Mouse (Mus musculus) kidney, postnatal 25 days (tissue): ENCODE measurements at regions not wholly inside any gene's neighbourhood (a gene's known extent, or its start where the extent isn't known, plus 50 kb on each side); places are given as distances from the start of the nearest gene placed in this dataset.

Experiments used
- DNase-seq, 2 experiments: peaks; one replicate each; pipeline ENCODE4 v3.0.0; 2021; ENCODE audit warnings: mixed read lengths in 2 of 2

GRCm38 (mm10) chr8:116452806-116453205, 52.0 kb upstream of the Dynlrb2 start:
- DNase-seq: no peak

GRCm38 (mm10) chr8:116451397-116451796, 53.4 kb upstream of the Dynlrb2 start:
- no peak for DNase-seq

DNA sequence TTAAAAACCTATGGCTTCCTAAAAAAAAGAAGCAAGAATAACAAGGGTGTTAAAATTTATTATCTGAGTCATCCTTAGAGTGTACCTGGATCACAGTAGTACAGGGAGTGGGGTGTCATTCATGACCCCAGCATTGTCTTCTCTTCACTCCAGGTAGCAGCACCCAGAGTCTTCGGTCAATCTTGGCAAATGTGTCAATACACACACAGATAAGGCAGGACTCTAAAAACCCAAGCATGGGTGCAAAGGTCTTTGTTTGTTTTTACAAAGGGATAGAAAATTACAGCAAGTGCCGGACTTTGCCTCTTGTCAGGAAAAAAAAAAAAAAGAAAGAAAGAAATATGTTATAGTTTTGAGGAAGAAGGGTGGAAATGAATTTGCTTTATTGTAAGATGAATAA, 57.3 kb upstream of the Dynlrb2 start:
- DNase-seq: no peak

GRCm38 (mm10) chr8:116442827-116443226, 61.9 kb upstream of the Dynlrb2 start:
- no peak for DNase-seq

- DNase-seq: peak; percentile 81 to 85
These were observed 65.9 kb upstream of the Dynlrb2 start for GRCm38 (mm10) chr8:116438895-116439294.

GRCm38 (mm10) chr8:116435268-116435980, 69.3 kb upstream of the Dynlrb2 start:
- DNase-seq: peak; percentile 56 to 86

GRCm38 (mm10) chr8:116430051-116430450, 74.7 kb upstream of the Dynlrb2 start:
- no peak for DNase-seq

GRCm38 (mm10) chr8:116429649-116430048, 75.1 kb upstream of the Dynlrb2 start:
- DNase-seq: no peak

DNA sequence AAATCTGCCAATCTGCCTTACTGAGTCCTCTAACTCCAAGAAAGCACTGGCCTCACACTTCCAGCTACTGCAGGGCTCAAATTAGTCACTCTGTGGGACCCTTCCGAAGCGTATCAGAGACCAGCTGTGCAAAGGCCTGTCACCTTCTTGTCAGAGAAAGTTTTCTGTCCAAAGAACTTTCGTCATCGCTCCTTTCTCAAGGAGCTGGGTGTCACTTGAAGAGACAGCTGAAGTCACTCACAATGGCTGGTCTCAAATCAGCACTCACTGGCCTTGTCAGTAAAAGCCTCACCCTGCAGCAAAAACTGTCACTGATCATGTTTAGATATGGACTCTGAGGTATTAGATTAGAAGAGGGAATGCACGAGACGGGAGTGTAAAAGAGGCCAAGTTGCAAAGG, 81.9 kb upstream of the Dynlrb2 start:
- DNase-seq: no peak

DNA sequence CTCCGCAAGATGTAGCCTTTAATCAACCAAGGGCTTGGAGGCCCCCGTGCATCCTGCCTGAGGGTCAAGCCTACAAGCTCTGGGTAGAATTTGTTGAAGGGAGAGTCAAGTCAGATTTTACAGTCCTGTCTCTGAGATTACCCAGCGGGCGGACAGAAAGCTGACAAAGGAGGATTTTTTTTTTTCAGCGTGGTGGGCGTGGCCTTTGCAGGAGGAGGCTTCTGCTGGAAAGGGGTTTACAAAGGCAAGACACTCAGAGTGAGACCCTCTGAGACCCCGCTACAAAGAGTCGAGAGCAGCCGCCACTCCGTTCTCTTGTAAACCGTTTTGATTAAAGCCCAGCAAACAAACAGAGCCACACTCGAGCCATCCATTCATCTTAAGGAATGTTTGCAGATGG, 92.1 kb upstream of the Dynlrb2 start:
- no peak for DNase-seq

DNA sequence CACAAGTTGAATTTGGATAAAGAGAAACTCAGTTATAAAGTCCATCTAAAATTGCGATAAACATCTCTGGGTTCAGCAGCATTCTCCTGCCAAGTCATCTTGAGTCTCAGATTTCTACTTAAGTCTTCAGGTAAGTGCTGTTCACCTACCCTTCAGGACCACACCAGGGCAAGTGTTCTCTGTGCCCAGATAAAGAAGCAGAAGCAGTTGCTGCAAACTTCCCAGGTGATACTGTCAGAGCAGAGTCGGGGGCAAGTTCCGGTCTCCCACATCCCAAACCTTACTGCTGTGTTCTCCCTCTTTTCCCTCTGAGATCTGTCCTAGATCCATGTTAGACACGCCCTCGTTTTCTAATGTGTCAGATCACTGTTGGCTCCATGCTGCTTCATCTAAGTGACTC, 94.7 kb upstream of the Dynlrb2 start:
- DNase-seq: no peak

GRCm38 (mm10) chr8:116409011-116409410, 95.8 kb upstream of the Dynlrb2 start:
- DNase-seq: no peak

DNA sequence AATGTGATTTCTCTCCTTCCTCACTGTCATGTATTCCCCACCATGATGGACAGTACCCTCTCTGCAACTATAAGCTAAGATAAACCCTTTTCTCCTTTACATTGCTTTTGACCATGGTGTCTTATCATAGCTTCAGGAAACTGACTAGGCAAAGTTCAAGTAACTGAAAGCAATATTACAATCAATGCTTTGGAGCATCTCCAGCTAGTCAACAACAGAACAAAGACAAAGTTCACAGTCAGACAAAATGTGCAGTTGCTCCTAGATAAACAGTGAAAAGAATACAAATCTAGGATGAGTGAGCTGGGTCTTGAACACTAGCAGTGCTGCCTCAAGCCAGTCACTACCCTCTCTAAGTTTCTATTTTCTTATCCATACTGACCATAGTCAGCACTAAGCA, 100.2 kb upstream of the Dynlrb2 start:
- no peak for DNase-seq

DNA sequence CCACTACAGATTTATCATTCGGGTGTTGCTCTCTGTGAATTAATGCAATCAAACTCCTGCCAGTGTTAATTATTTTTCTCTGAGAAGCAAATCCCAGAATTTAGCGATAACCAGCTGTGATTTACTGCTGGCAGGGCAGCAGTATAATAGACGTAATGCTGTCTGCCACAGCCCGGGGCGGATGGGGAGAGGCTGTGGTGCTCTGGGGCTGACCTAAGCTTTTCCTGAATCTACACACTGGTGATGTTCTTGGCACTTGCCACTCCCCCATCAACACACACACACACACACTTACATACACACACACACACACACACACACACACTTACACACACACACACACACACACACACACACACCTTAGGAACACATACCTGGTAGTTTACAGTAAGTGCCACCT, 101.4 kb upstream of the Dynlrb2 start:
- DNase-seq: no peak

DNA sequence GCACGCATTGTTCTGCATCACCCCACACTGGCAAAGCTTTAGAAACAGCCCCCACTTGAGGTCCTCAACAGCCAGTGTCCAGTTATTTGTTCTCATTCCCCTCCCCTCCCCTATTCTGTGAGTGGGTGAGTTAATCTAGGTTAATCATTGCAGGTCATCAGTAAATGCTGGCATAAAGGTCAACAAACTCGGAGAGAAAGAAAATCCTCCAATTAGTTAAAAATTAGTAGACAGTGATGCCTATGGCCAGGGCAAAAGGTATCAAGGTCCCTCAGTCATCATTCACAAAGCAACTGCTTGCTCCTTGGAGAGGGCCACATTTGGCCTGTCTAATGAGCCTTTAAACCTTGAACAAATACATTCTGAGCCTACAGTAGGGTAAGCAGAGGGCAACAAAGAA, 105.3 kb upstream of the Dynlrb2 start:
- peak in 1 of 2 experiments; percentile 47 for DNase-seq

DNA sequence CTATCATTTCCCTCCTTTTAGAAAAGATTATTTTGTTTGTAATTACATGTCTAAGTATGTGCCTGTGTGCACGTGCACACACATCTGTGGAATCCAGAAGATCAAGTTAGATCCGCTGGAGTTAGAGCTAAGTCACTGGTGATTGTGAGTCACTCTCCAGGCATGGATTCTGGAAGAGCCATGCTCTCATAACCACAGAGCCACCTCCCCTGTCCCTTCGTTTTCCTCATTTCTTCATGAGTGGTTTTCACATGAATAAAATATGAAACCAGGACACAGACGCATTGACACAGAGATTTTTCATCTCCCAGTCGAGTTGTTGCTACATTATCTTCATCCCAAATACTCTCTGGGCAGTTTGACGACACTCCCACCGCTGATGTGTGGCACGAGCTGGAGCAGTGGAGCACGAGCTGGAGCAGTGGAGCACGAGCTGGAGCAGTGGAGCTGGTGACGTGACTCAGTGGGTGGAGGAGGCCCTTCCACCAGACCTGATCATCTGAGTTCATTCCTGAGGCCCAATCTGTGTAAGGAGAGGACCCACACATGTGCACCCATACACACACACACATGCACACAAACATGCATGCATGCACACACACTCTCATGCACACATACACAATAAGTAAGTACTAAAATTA, 106.1 kb upstream of the Dynlrb2 start:
- DNase-seq: peak; percentile 27 to 61

- no peak for DNase-seq
These were observed 119.4 kb upstream of the Dynlrb2 start for GRCm38 (mm10) chr8:116385193-116385955.

- DNase-seq: no peak
These were observed 120.2 kb upstream of the Dynlrb2 start for GRCm38 (mm10) chr8:116384418-116385089.

- DNase-seq: no peak
These were observed 121.0 kb upstream of the Dynlrb2 start for GRCm38 (mm10) chr8:116383495-116384417.

DNA sequence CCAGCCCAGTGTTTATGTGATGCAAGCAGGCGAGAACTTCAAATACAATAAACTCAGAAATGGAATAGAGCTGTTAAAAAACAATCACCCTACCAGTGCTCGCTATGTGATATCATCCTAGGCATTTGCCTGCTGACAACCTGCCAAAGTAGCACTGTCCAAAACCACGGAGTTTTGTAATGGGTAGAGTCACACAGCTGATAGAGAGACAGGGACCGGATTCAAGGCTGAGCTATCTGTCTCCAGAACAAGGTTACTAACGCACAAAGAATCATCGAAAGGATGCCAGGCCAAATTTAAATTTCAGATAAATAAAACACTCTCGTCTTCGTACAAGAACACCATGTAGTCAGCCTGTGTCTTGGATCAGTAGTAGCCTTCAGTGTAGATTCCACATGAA, 121.7 kb upstream of the Dynlrb2 start:
- no peak for DNase-seq

DNA sequence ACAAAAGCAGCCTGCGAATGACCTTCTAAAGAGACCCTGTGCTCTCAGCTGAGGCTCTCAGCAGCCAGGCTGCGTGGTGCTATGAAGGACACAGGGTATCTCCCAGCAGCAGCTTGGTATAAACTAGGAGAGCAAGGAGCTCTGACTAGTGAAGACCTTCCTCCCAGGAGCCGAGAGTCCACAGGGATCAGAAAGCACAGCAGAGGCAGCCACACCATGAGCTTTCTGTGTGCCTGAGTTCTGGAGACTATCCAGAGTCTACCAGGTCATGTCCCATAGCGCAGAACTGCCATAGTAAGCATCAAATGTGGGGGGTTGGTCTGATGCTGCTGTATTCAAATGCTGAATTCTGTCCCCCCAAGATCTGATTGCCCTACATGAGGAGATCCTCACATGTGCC, 124.2 kb upstream of the Dynlrb2 start:
- DNase-seq: peak in 1 of 2 experiments; percentile 64

DNA sequence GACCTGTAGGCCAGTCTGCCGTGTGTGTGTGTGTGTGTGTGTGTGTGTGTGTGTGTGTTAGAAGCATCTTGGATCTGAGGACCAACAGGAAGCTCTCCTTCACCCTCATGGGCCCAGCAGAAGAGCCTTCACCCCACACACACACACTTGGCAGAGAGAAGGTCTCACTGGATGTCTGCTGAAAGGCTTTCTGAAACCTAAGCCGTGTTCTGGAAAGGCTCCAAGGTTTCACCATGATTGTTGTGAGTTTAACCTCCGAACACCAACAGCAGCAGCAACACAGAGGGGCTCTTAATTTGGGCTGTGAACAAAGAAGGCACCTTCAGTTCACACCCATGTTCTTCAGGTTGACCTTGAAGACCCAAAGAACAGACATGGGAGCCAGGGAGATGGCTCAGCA, 124.9 kb upstream of the Dynlrb2 start:
- no peak for DNase-seq
